Mouse (Mus musculus): ENCODE results near the gene Sept11.

- TF ChIP-seq CTCF (IDR thresholded peaks at IDR 0.05; ENCODE audit: control insufficient read depth, insufficient read depth, low read length) (no peak), POLR2A (IDR thresholded peaks at IDR 0.05; ENCODE audit: borderline replicate concordance, control insufficient read depth, low read depth, low read length) (no peak)
These were observed 5.6 kb downstream of the Sept11 start for GRCm38 (mm10) chr5:93098811-93099210.
